Mouse (Mus musculus) lung, embryonic 14.5 days (tissue): ENCODE data around the gene Dlg4. TPM values are rescaled to one million over a fixed set of nuclear protein-coding genes. Genes with fewer than 3 reads are reported as not detected.

Experiments used
- ATAC-seq: fragments of 200-750 bp; cut with Nextera tagmentation; 2 replicates; pipeline ENCODE4 v1.8.0; 2017; ENCODE audit warnings: mild to moderate bottlenecking, moderate TSS enrichment, moderate library complexity; ENCODE audit not compliant: insufficient read depth
- DNase-seq: peaks from one replicate; pipeline ENCODE4 v3.0.0-alpha.2; 2015
- H3K27ac ChIP-seq: fragments of 300-500 bp; sonication (generic); 2 replicates; pipeline ENCODE4 v1.5.1; 2014; ENCODE audit warnings: low read depth, mild to moderate bottlenecking, moderate library complexity
- H3K27me3 ChIP-seq: fragments of 300-500 bp; sonication (generic); 2 replicates; pipeline ENCODE4 v1.6.1; 2014; ENCODE audit warnings: low read length, control low read depth; ENCODE audit not compliant: insufficient read depth
- H3K36me3 ChIP-seq: fragments of 300-500 bp; sonication (generic); 2 replicates; pipeline ENCODE4 v1.6.1; 2014; ENCODE audit warnings: control low read depth; ENCODE audit not compliant: insufficient read depth
- H3K4me1 ChIP-seq: fragments of 300-500 bp; sonication (generic); 2 replicates; pipeline ENCODE4 v1.6.1; 2014; ENCODE audit warnings: antibody characterized with exemption, control low read depth; ENCODE audit not compliant: insufficient read depth
- H3K4me2 ChIP-seq: fragments of 300-500 bp; sonication (generic); 2 replicates; pipeline ENCODE4 v1.6.1; 2014; ENCODE audit warnings: mild to moderate bottlenecking
- H3K4me3 ChIP-seq: fragments of 300-500 bp; sonication (generic); 2 replicates; pipeline ENCODE4 v1.5.1; 2014; ENCODE audit warnings: low read depth, low read length
- H3K9ac ChIP-seq: fragments of 300-500 bp; sonication (generic); 2 replicates; pipeline ENCODE4 v1.6.1; 2014
- H3K9me3 ChIP-seq: fragments of 300-500 bp; sonication (generic); 2 replicates; pipeline ENCODE4 v1.6.1; 2016; ENCODE audit warnings: low read depth, low read length, control low read depth
- CTCF ChIP-seq: IDR thresholded peaks from 2 replicates; pipeline ENCODE4 v1.5.1; 2016; ENCODE audit warnings: antibody characterized with exemption, low read depth
- WGBS: fragments of 180-500 bp; shearing (Covaris S2); extraction: QIAGEN DNeasy Blood & Tissue Kit; methylation state at CpG from one replicate; pipeline ENCODE4 v1.1.7; 2014; 5-methylcytosine and 5-hydroxymethylcytosine counted together
- polyA plus RNA-seq: library from polyadenylated mRNA; unstranded; fragments of >200 nt; fragmentation: Nextera tagmentation; extraction: Ambion mirVana; gene quantifications from 2 replicates; pipeline ENCODE4 v1.2.1, GENCODE M21; 2014

Gene Dlg4
- polyA plus RNA-seq, 1 experiment from 2014 or later = 7.4 TPM

- Histone ChIP-seq H3K9me3 (no peaks in the 10 kb centered on the region), H3K36me3 (peaks cover 39% of the 10 kb centered on the region), H3K27me3 (no peaks in the 10 kb centered on the region), H3K4me2 (peak overlapping the region; percentile 76), H3K27ac (peak overlapping the region; percentile 90), H3K4me3 (peak overlapping the region; percentile 67), H3K4me1 (peaks cover 18% of the 10 kb centered on the region), H3K9ac (peak overlapping the region; percentile 67)
- DNase-seq (no peak), ATAC-seq (no peak)
- 8% methylated on average over 8 of the region's 8 CpGs for WGBS
- no peak for TF ChIP-seq CTCF
Measured at GRCm38 (mm10) chr11:70001159-70001558, 15.6 kb upstream of the Dlg4 start.

GRCm38 (mm10) chr11:70001865-70002264, 14.9 kb upstream of the Dlg4 start:
- DNase-seq = peak; percentile 76
- no peak overlapping the region for H3K27ac ChIP-seq
- ATAC-seq = no peak
- peak overlapping the region; percentile 76 for H3K4me2 ChIP-seq
- peak overlapping the region; percentile 67 for H3K4me3 ChIP-seq
- no peaks in the 10 kb centered on the region for H3K9me3 ChIP-seq
- peak; percentile 71 for TF ChIP-seq CTCF
- no peaks in the 10 kb centered on the region for H3K27me3 ChIP-seq
- H3K9ac ChIP-seq = 0 out of 2 replicates have a peak overlapping the region, but pooled peaks have one; percentile 67
- peaks cover 46% of the 10 kb centered on the region for H3K36me3 ChIP-seq
- peaks cover 18% of the 10 kb centered on the region for H3K4me1 ChIP-seq

- no peak for DNase-seq
- Histone ChIP-seq H3K9ac (peak overlapping the region; percentile 13; the same call in 1 of the 2 replicates), H3K4me3 (peak overlapping the region; percentile 67), H3K9me3 (no peaks in the 10 kb centered on the region), H3K27me3 (no peaks in the 10 kb centered on the region), H3K4me2 (peak overlapping the region; percentile 76), H3K27ac (no peak overlapping the region), H3K4me1 (peaks cover 17% of the 10 kb centered on the region), H3K36me3 (peaks cover 52% of the 10 kb centered on the region)
- no peak for TF ChIP-seq CTCF
- no peak for ATAC-seq
- WGBS = 87% methylated on average over 2 of the region's 2 CpGs
Measured at GRCm38 (mm10) chr11:70002471-70002870, 14.3 kb upstream of the Dlg4 start.

- no peak overlapping the region for H3K4me3 ChIP-seq
- no peak overlapping the region for H3K4me2 ChIP-seq
- 60% methylated on average over 5 of the region's 5 CpGs for WGBS
- TF ChIP-seq CTCF = peak; percentile 54
- peak; percentile 34 for DNase-seq
- H3K36me3 ChIP-seq = peaks cover 57% of the 10 kb centered on the region
- peaks cover 14% of the 10 kb centered on the region for H3K4me1 ChIP-seq
- no peak overlapping the region for H3K27ac ChIP-seq
- no peak for ATAC-seq
- no peaks in the 10 kb centered on the region for H3K27me3 ChIP-seq
- no peaks in the 10 kb centered on the region for H3K9me3 ChIP-seq
- H3K9ac ChIP-seq = no peak overlapping the region
Measured at GRCm38 (mm10) chr11:70005521-70005920, 11.2 kb upstream of the Dlg4 start.

- TF ChIP-seq CTCF = no peak
- WGBS = 83% methylated on average over 6 of the region's 6 CpGs
- DNase-seq = no peak
- Histone ChIP-seq H3K4me3 (no peak overlapping the region), H3K27ac (no peak overlapping the region), H3K4me2 (no peak overlapping the region), H3K9me3 (no peaks in the 10 kb centered on the region), H3K9ac (no peak overlapping the region), H3K4me1 (no peaks in the 10 kb centered on the region), H3K27me3 (no peaks in the 10 kb centered on the region), H3K36me3 (peaks cover 91% of the 10 kb centered on the region)
- no peak for ATAC-seq
Measured at GRCm38 (mm10) chr11:70010033-70010432, 6.7 kb upstream of the Dlg4 start.

- ATAC-seq = no peak
- whole genome bisulfite sequencing = 79% methylated on average over 12 of the region's 12 CpGs
Measured at GRCm38 (mm10) chr11:70010548-70010947, 6.2 kb upstream of the Dlg4 start.

GRCm38 (mm10) chr11:70010961-70011360, 5.8 kb upstream of the Dlg4 start:
- 84% methylated on average over 10 of the region's 10 CpGs for WGBS
- H3K4me3 ChIP-seq = no peak overlapping the region
- no peak for TF ChIP-seq CTCF
- H3K9ac ChIP-seq = no peak overlapping the region
- DNase-seq = no peak
- no peak overlapping the region for H3K27ac ChIP-seq
- H3K4me1 ChIP-seq = no peaks in the 10 kb centered on the region
- no peak overlapping the region for H3K4me2 ChIP-seq
- no peak for ATAC-seq
- H3K36me3 ChIP-seq = peaks cover 82% of the 10 kb centered on the region
- H3K27me3 ChIP-seq = no peaks in the 10 kb centered on the region
- H3K9me3 ChIP-seq = no peaks in the 10 kb centered on the region

More at GRCm38 (mm10) chr11:70010548-70010947, 6.2 kb upstream of the Dlg4 start:
- no peak overlapping the region for H3K4me3 ChIP-seq
- no peaks in the 10 kb centered on the region for H3K4me1 ChIP-seq
- H3K4me2 ChIP-seq = no peak overlapping the region
- peaks cover 86% of the 10 kb centered on the region for H3K36me3 ChIP-seq
- no peak overlapping the region for H3K27ac ChIP-seq
- H3K27me3 ChIP-seq = no peaks in the 10 kb centered on the region
- no peak for DNase-seq
- TF ChIP-seq CTCF = no peak
- no peaks in the 10 kb centered on the region for H3K9me3 ChIP-seq
- no peak overlapping the region for H3K9ac ChIP-seq

GRCm38 (mm10) chr11:70012931-70013330, 3.8 kb upstream of the Dlg4 start:
- H3K27me3 ChIP-seq = no peaks in the 10 kb centered on the region
- H3K27ac ChIP-seq = no peak overlapping the region
- ATAC-seq (no peak), DNase-seq (no peak)
- H3K36me3 ChIP-seq = peaks cover 62% of the 10 kb centered on the region
- no peak for TF ChIP-seq CTCF
- H3K4me1 ChIP-seq = 0 out of 2 replicates have a peak, but pooled peaks cover 7% of the 10 kb centered on the region
- H3K4me2 ChIP-seq = no peak overlapping the region
- H3K4me3 ChIP-seq = no peak overlapping the region
- H3K9ac ChIP-seq = no peak overlapping the region
- H3K9me3 ChIP-seq = no peaks in the 10 kb centered on the region
- WGBS = 85% methylated on average over 9 of the region's 9 CpGs
